Mouse (Mus musculus) brain, embryonic 14.5 days (tissue): ENCODE results near the gene Pnkp. TPM values are rescaled to one million over a fixed set of nuclear protein-coding genes. Genes with fewer than 3 reads are reported as not detected.
A peak's percentile ranks its signal among the peaks of the same experiment; 100 is the strongest.

ENCODE experiments used
- DNase-seq: peaks from one replicate; pipeline ENCODE4 v3.0.0-alpha.2; 2011; ENCODE audit warnings: low read depth
- CTCF ChIP-seq: fragments of 200-500 bp; IDR thresholded peaks from 2 replicates; pipeline ENCODE4 v1.5.1; 2012; ENCODE audit warnings: inconsistent platforms, mild to moderate bottlenecking, moderate library complexity, borderline replicate concordance; ENCODE audit not compliant: insufficient read depth, insufficient read length; ENCODE audit errors: extremely low read depth
- POLR2A ChIP-seq: fragments of 200-500 bp; IDR thresholded peaks from 2 replicates; pipeline ENCODE4 v1.6.1; 2012; ENCODE audit warnings: mild to moderate bottlenecking, inconsistent platforms, borderline replicate concordance; ENCODE audit not compliant: poor library complexity, insufficient read depth, insufficient read length, severe bottlenecking; ENCODE audit errors: extremely low read depth
- polyA plus RNA-seq: library from polyadenylated mRNA; depleted of rRNA; stranded (reverse); fragments of >200 nt; gene quantifications from 2 replicates; pipeline ENCODE4 v1.2.3, GENCODE M21; 2012

Gene Pnkp
- polyA plus RNA-seq, 1 experiment = 33.1 TPM

- no peak for TF ChIP-seq CTCF
- TF ChIP-seq POLR2A = no peak
- no peak for DNase-seq
Observed at GRCm38 (mm10) chr7:44856265-44856916, 548 bp upstream of the Pnkp start.

- no peak for TF ChIP-seq POLR2A
- TF ChIP-seq CTCF = no peak
- no peak for DNase-seq
Observed at GRCm38 (mm10) chr7:44857905-44858304, 966 bp downstream of the Pnkp start.

- no peak for DNase-seq
- TF ChIP-seq POLR2A (no peak), CTCF (no peak)
Observed at GRCm38 (mm10) chr7:44859896-44860295, 3.0 kb downstream of the Pnkp start.

GRCm38 (mm10) chr7:44860576-44861428, 3.9 kb downstream of the Pnkp start:
- no peak for TF ChIP-seq POLR2A
- peak; percentile 93 for TF ChIP-seq CTCF
- DNase-seq = peak; percentile 73

- TF ChIP-seq CTCF (no peak), POLR2A (no peak)
- no peak for DNase-seq
Observed at GRCm38 (mm10) chr7:44861429-44861816, 4.5 kb downstream of the Pnkp start.

- DNase-seq = no peak
- TF ChIP-seq CTCF = no peak
- no peak for TF ChIP-seq POLR2A
Observed at GRCm38 (mm10) chr7:44862434-44862833, 5.5 kb downstream of the Pnkp start.

- TF ChIP-seq CTCF (no peak), POLR2A (no peak)
Observed at GRCm38 (mm10) chr7:44863210-44863609, 6.3 kb downstream of the Pnkp start.

GRCm38 (mm10) chr7:44863982-44864494, 7.1 kb downstream of the Pnkp start:
- TF ChIP-seq CTCF (no peak), POLR2A (no peak)
- DNase-seq = no peak

More at GRCm38 (mm10) chr7:44863210-44863609, 6.3 kb downstream of the Pnkp start:
- DNase-seq = no peak

GRCm38 (mm10) chr7:44864595-44865542, 7.9 kb downstream of the Pnkp start:
- TF ChIP-seq CTCF = no peak
- TF ChIP-seq POLR2A = no peak
- no peak for DNase-seq

GRCm38 (mm10) chr7:44866276-44867009, 9.5 kb downstream of the Pnkp start:
- peak; percentile 73 for DNase-seq
- no peak for TF ChIP-seq CTCF
- no peak for TF ChIP-seq POLR2A
